Mouse (Mus musculus): ENCODE data around the gene Gm28553. TPM values are rescaled to one million over a fixed set of nuclear protein-coding genes. Genes with fewer than 3 reads are reported as not detected.
"Not testable (repeated sequence)": the region's sequence is repeated elsewhere in the genome, so short reads cannot be mapped to it uniquely, and the experiment has no call there.

Gm28553 gene
- total RNA-seq (2015; ENCODE audit: low replicate concordance) (not detected in 2 replicates), total RNA-seq (2017; ENCODE audit: low replicate concordance) (not detected in 2 replicates)

DNA sequence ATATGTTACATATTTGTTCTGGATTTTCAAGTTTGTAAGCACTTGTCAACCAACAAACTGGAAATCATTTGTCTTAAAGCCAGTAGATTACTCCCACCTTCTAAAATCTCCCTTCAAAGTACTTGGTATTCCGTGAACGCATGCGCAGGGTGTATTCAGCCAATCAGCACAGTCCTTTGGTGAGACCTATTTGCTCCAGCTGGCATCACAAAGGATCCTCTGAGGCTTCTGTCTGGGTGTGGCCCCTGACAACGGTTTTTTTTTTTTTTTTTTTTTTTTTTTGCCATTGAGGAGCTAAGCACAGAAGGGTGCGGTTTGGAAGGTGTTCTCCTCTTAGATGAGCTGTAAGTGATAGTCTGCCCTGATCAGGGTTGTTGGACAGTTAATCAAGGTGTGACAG is at the start of gene Gm28553:
TSS of gene Gm28553 (plus strand) at position 301 of the 400 bp plus-strand sequence.
- ATAC-seq (replicated peaks; ENCODE audit: low FRiP score, poor library complexity, severe bottlenecking): not testable (repeated sequence)

All from erythroid progenitor cell, adult 5-6 weeks (primary cell).